Mouse (Mus musculus): ENCODE measurements around the gene 5330417C22Rik. TPM values are rescaled to one million over a fixed set of nuclear protein-coding genes. Genes with fewer than 3 reads are reported as not detected.
A peak's percentile ranks its signal among the peaks of the same experiment; 100 is the strongest.

The 5330417C22Rik gene
- total and polyA plus RNA-seq, 2 experiments from 2014 or later: 10.7 to 17.3 TPM

DNA sequence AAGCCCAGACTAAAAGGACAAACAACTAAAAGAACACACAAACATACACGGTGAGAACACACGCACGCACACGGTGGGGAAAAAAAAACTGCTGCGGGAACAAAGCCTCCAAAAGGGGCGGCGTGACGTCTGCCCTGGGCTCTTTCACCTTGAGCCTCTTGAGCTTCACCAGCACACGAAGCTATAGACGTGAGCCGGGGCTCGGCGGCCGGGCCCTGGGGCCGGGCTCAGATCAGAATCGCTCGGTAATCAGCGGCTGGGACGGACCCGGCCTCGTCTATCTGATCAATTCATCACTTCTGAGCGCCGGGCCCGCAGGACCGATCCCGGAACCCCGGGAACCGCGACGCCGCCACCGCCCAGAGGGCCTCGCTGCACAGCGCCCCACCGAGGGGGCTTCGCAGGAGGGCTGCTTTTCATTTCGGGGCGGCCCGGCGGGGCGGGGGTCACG, 17.8 kb upstream of the 5330417C22Rik start:
- TF ChIP-seq CTCF (IDR thresholded peaks at IDR 0.05; ENCODE audit: low read depth): no peak
- DNase-seq (ENCODE audit: low spot score): peak; percentile 53
- peak; percentile 77 for ATAC-seq
- Histone ChIP-seq H3K9ac (replicated peaks; ENCODE audit: low read length) (peak overlapping the region; percentile 94), H3K27me3 (ENCODE audit: insufficient read depth, low read length) (no peaks in the 10 kb centered on the region), H3K27ac (peak overlapping the region; percentile 91), H3K9me3 (ENCODE audit: low read length) (no peaks in the 10 kb centered on the region), H3K4me2 (ENCODE audit: low read depth, low read length) (peak overlapping the region; percentile 83), H3K4me3 (ENCODE audit: low read length) (peak overlapping the region; percentile 74), H3K4me1 (ENCODE audit: insufficient read depth, low read length) (no peaks in the 10 kb centered on the region), H3K36me3 (ENCODE audit: insufficient read depth, low read length) (peaks cover 18% of the 10 kb centered on the region; the same call in 1 of the 2 replicates)
- under 1% methylated on average over 41 of the region's 42 CpGs for WGBS

DNA sequence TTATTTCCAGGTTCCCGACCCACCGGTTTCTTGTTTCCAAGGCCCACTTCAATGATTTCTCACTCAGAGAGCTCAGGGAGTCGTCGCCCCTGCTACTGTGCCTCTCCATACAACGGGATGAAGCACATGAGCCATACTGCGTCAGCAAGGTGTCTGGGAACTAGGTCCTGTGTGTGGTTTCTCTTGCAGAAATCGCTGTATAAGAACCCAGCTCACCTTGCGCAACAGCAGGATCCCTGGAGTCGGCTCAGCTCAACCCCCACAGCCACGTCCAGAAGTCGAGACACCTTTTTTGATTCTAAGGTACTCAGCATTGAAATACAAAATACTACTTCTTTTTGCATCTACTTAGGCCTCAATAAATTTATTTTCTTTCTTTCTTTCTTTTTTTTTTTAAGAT, 6.0 kb upstream of the 5330417C22Rik start:
- Histone ChIP-seq H3K36me3 (ENCODE audit: insufficient read depth, low read length) (no peaks in the 10 kb centered on the region), H3K9me3 (ENCODE audit: low read length) (no peaks in the 10 kb centered on the region), H3K4me3 (ENCODE audit: low read length) (no peak overlapping the region), H3K4me2 (ENCODE audit: low read depth, low read length) (no peak overlapping the region), H3K9ac (replicated peaks; ENCODE audit: low read length) (no peak overlapping the region), H3K27me3 (ENCODE audit: insufficient read depth, low read length) (no peaks in the 10 kb centered on the region), H3K27ac (no peak overlapping the region), H3K4me1 (ENCODE audit: insufficient read depth, low read length) (no peaks in the 10 kb centered on the region)
- no peak for TF ChIP-seq CTCF (IDR thresholded peaks at IDR 0.05; ENCODE audit: low read depth)
- no peak for DNase-seq (ENCODE audit: low spot score)
- WGBS: 84% methylated on average over 11 of the region's 11 CpGs
- no peak for ATAC-seq

- 4% methylated on average over 17 of the region's 17 CpGs for WGBS
- H3K27me3 ChIP-seq (ENCODE audit: insufficient read depth, low read length): 0 out of 2 replicates have a peak, but pooled peaks cover 3% of the 10 kb centered on the region
- H3K9me3 ChIP-seq (ENCODE audit: low read length): no peaks in the 10 kb centered on the region
- H3K36me3 ChIP-seq (ENCODE audit: insufficient read depth, low read length): no peaks in the 10 kb centered on the region
- peak overlapping the region; percentile 19 for H3K4me3 ChIP-seq (ENCODE audit: low read length)
- ATAC-seq: peak; percentile 70
- DNase-seq (ENCODE audit: low spot score): peak; percentile 95
- no peaks in the 10 kb centered on the region for H3K4me1 ChIP-seq (ENCODE audit: insufficient read depth, low read length)
- TF ChIP-seq CTCF (IDR thresholded peaks at IDR 0.05; ENCODE audit: low read depth): peak; percentile 89
- peak overlapping the region; percentile 51 for H3K4me2 ChIP-seq (ENCODE audit: low read depth, low read length)
- H3K9ac ChIP-seq (replicated peaks; ENCODE audit: low read length): peak overlapping the region; percentile 1; the same call in 1 of the 2 replicates
- H3K27ac ChIP-seq: peak overlapping the region; percentile 43
Observed at GRCm38 (mm10) chr3:108537303-108537702, 967 bp upstream of the 5330417C22Rik start.

GRCm38 (mm10) chr3:108535896-108536516, 330 bp downstream of the 5330417C22Rik start:
- H3K36me3 ChIP-seq (ENCODE audit: insufficient read depth, low read length): no peaks in the 10 kb centered on the region
- 9% methylated on average over 15 of the region's 15 CpGs for WGBS
- peak overlapping the region; percentile 70 for H3K4me2 ChIP-seq (ENCODE audit: low read depth, low read length)
- H3K4me1 ChIP-seq (ENCODE audit: insufficient read depth, low read length): no peaks in the 10 kb centered on the region
- no peaks in the 10 kb centered on the region for H3K9me3 ChIP-seq (ENCODE audit: low read length)
- peak overlapping the region; percentile 46 for H3K4me3 ChIP-seq (ENCODE audit: low read length)
- ATAC-seq (no peak), DNase-seq (ENCODE audit: low spot score) (no peak)
- TF ChIP-seq CTCF (IDR thresholded peaks at IDR 0.05; ENCODE audit: low read depth): no peak
- H3K27ac ChIP-seq: peak overlapping the region; percentile 69
- peak overlapping the region; percentile 49 for H3K9ac ChIP-seq (replicated peaks; ENCODE audit: low read length)
- H3K27me3 ChIP-seq (ENCODE audit: insufficient read depth, low read length): 0 out of 2 replicates have a peak, but pooled peaks cover 3% of the 10 kb centered on the region

DNA sequence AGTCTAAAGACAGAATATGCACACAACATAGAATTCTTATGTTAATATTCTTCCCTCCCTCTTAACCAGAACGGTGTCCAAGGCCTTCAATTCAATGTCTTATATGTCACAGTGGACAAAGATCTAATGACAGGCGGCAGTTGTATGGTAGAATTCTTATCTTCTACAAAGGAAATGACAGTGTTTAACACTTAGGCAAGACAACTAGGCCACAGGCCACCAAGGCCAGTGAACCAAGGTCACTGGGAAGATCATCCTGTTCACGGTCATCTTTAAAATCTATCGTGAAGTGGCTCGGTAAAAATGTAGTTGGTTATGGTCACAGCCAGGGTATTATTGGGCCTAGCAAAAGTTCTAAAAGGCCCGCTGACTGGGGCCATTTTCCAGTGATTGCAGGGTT, 2.4 kb downstream of the 5330417C22Rik start, which contains the start of gene 1700013F07Rik:
Gene 1700013F07Rik, plus strand, starts transcription at position 200 of the 400 bp plus-strand sequence.
- no peak within 1 kb of the TSS for H3K4me2 ChIP-seq (ENCODE audit: low read depth, low read length)
- H3K36me3 ChIP-seq (ENCODE audit: insufficient read depth, low read length): no peaks in the 10 kb centered on the region
- H3K9me3 ChIP-seq (ENCODE audit: low read length): no peaks in the 10 kb centered on the region
- no peak within 1 kb of the TSS for H3K27ac ChIP-seq
- H3K4me1 ChIP-seq (ENCODE audit: insufficient read depth, low read length): no peaks in the 10 kb centered on the region
- no peak within 1 kb of the TSS for H3K4me3 ChIP-seq (ENCODE audit: low read length)
- H3K9ac ChIP-seq (replicated peaks; ENCODE audit: low read length): no peak within 1 kb of the TSS
- WGBS: 87% methylated on average over 6 of the region's 6 CpGs
- no peak for TF ChIP-seq CTCF (IDR thresholded peaks at IDR 0.05; ENCODE audit: low read depth)
- no peak for DNase-seq (ENCODE audit: low spot score)
- ATAC-seq: no peak
- 0 out of 2 replicates have a peak, but pooled peaks cover 3% of the 10 kb centered on the region for H3K27me3 ChIP-seq (ENCODE audit: insufficient read depth, low read length)

DNA sequence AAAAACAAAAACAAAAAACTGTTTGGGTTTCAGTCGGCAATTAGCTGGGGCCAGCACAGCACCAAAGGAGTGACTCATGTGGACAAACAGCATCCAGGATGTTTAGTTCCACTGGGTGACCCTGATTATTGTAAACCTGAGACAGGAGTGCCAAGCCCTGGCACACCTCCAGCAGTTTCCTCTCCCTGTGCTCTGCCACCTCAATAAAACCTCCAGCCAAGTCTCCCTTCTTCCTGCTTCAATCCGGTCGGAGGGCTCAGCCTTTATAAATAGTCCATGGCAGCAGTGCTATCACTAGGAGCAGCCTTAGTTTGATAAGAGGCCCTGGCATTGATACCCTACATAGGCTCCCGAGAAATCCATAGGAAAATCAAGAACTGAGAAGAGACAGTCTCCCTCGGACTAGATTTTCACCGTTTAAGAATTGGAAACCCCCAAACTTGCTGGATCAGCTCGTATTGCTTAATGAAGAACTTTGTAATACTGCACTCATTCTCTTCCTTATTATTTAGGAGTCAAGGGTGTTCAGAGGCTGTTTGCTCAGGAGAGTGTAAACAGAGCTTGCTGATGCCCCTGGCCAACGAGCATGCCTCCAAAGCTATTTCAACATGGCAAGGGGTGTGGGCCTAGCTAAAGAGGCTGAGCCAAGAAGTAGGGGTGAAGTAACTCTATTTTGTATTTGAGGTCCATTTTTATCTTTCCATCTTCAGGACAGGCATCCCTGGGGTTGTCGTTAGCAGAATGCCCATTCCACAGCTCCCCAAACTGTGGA, 3.0 kb downstream of the 5330417C22Rik start:
- Histone ChIP-seq H3K4me1 (ENCODE audit: insufficient read depth, low read length) (no peaks in the 10 kb centered on the region), H3K9ac (replicated peaks; ENCODE audit: low read length) (no peak overlapping the region), H3K27ac (no peak overlapping the region), H3K4me3 (ENCODE audit: low read length) (no peak overlapping the region), H3K9me3 (ENCODE audit: low read length) (no peaks in the 10 kb centered on the region), H3K27me3 (ENCODE audit: insufficient read depth, low read length) (0 out of 2 replicates have a peak, but pooled peaks cover 3% of the 10 kb centered on the region), H3K36me3 (ENCODE audit: insufficient read depth, low read length) (no peaks in the 10 kb centered on the region), H3K4me2 (ENCODE audit: low read depth, low read length) (no peak overlapping the region)
- DNase-seq (ENCODE audit: low spot score): no peak
- no peak for TF ChIP-seq CTCF (IDR thresholded peaks at IDR 0.05; ENCODE audit: low read depth)
- ATAC-seq: no peak
- 66% methylated on average over 9 of the region's 9 CpGs for WGBS

All from hindbrain, postnatal 0 days (tissue).